Mouse (Mus musculus) frontal cortex, postnatal 10 days (tissue): Measurements from ENCODE around the gene Gm20388.

Source experiments
- DNase-seq, 2 experiments: peaks; one replicate each; pipeline ENCODE4 v3.0.0; 2022; ENCODE audit warnings: low spot score in 2 of 2, mixed read lengths in 1 of 2

Gm20388 gene

DNA sequence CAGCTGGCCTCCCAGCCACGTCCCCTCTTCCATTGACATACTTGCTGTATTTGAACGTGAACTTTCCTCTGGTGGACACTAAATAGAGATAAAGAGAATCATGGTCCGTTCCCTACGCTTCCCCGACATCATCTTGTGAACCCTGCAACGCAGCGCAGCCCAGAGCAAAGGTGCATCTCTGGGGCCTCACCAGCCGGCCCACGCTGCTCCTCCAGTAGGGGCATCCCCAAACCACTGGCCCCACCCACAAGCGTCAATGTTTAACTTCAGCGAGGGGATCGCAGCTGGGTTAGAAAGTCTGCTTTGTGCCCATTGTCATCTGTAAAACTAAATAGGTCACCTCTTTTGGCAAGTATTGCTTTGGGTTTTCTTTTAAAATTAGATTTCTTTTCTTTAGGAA lies 4433.4 kb downstream of the Gm20388 start:
- DNase-seq, result no peak

DNA sequence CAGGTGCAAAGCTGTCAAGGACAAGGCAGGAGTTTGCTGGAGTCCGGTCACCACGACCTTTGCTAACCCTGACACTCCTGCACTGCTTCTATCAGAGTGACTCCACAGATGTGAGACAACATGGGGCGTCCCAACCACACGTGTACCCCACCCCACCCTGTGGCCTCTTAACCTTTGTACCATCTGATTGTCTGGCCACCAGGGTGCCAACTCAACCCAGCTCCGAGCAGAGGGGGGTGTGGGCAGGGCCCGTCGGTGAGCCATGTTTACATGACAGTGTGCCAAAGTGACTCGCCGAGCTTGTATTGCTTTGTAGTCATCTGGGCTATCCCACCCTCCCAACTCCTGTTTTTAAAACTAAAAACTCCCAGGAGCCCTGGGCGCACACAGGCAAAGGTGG lies 4434.5 kb downstream of the Gm20388 start:
- no peak for DNase-seq

DNA sequence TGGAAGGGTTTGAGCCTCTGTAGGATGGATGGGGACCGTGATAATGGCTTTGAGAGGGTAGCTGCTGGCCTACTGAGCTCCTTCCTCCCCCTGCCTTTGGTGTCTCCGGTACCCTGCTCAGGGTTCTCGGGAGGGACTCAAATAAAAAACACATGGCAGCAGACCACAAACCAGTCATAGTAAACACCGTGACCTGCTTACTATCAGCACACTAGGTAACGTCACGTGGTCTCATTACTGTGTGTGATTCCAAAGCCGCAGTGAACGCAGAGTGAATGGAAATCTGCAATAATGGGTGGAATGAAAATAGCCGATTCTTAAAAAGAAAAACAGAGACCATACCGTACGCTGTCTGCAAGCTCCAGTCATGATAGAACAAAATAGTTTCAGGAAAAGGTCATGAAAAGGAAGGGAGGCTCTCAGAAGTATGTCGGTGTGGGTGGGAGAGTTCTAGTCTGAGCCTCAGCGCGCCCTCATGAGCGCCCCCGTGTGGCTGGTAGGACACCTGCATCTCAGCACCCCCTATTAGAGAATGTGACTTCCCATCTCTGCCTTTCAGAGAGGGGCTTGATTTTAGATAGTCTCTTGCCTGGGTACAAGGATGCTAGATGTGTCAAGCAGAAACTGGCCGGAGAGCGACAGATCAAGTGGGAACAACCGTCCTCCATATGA lies 4436.3 kb downstream of the Gm20388 start:
- DNase-seq, result peak in 1 of 2 experiments; percentile 62

DNA sequence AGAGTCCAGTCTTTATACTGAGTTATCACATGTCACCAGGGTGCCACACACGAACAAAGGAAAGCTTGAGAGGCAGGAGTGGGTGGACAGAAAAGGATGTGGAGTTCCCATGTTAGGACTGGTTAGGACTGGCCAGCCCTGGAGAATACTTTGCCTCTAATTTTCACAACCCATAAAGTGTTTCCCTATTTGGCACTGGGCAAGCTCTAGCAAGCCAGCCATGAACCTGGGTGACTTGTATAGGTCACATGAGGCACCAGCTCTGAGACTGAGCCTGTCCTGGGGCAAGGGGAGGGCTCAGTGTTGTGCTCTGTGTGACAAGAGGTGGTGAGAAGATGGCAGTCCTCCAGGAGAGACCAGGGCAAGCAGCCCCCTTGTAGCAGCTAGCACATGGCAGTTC lies 4437.4 kb downstream of the Gm20388 start:
- no peak for DNase-seq

DNA sequence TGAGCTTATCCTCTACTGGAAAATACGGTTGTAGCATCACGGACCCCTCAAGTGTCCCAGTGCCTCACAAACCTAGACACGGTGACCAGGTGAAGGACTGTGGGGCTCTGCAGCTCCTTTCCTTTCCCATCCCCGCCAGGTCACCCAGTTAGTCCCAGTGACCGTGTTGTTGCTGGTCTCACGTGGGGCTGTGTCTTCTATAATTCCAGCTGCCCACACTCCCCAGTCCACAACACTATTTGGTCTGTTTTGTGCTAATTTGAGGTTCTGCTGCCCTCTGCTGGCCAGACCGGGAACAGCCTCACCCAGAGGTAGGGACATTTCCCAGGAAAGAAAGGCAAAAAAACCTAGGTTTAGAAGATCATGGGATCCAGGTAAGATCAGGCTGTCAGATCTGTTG lies 4439.0 kb downstream of the Gm20388 start:
- DNase-seq, result peak in 1 of 2 experiments; percentile 78

DNA sequence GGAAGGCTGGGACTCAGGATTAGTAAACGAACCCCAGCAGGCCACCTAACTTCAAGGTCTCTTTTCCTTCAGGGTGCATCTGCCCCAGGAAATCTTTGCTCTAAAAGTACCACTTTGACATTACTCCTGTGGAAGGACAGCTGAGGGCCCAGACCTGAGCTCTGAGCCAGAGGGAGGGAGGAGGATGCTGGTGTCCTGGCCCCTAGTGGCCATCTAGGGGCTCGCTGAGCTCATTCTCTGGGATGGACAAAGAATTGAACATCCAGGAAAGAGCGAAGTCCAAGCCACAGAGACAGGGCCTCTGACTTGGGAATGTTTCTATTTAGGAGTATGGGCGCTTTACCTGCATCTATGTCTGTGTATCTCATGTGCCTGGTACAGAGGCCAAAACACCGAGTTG lies 4441.0 kb downstream of the Gm20388 start:
- no peak for DNase-seq

DNA sequence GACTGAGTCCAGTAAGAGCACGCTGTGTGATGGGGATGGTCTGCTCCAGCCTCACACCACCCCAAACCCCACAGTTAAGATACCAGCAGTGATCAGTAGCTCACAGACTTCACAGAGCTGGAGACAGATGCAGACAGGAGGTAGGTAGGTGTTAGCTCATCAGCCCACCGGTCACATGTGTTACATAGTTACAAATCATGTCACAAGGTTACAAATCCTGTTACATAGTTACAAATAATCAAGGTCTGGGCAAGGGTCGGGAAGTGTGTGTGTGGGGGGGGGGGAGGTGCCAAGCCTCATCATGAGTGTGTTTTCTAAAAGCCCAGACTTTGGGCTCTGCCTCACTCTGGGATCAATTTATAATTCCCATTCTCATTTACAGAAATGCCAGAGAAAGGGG lies 4450.3 kb downstream of the Gm20388 start:
- DNase-seq, result no peak

DNA sequence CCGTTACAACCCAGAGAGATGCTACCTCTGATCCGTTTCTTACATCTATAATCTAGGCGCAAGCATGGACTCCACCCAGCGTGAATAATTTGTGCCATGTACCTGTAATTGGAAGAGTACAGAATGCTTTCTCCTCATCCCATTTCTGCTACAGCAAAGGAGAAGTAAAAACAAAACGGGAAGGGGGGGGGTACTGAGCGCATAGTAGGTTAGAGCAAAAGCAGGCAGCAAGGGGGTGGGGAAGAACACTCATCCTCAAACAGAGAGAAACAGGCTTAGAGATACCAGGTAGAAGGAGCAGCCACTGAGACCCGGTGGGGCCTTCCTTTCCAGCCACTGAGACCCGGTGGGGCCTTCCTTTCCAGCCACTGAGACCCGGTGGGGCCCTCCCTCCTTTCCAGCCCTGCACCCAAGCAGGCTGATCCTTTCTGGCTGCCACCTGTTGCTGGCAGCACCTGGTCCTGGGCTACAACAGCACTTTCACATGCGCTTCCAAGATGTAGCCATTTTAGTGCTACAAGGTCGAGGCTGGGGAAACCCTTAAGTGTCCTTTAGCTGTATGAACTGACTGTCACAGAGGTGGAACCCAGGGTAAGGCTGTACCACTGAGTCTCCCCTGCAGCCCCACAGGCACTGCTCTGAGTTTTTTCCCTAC lies 4451.3 kb downstream of the Gm20388 start:
- DNase-seq, result no peak

DNA sequence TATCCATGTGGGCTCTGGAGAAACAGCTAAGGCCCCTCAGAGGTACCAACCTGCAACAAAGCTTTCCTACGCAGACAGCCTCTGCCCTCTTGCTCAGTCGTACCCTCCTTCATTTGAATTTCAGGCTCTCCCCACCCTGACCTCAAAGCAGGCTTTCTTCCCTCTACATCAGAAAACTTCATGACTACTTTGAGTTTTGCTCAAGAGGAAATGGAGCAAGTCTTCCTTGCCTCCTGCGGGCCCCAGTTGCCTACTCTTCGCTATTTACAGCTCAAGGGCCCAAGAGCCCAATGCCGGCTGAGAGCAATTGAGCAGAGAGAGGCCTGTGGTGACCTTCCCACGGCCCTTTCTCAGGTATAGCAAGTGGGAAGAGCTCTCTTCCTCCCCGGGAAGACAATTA lies 4451.9 kb downstream of the Gm20388 start:
- DNase-seq, result no peak

DNA sequence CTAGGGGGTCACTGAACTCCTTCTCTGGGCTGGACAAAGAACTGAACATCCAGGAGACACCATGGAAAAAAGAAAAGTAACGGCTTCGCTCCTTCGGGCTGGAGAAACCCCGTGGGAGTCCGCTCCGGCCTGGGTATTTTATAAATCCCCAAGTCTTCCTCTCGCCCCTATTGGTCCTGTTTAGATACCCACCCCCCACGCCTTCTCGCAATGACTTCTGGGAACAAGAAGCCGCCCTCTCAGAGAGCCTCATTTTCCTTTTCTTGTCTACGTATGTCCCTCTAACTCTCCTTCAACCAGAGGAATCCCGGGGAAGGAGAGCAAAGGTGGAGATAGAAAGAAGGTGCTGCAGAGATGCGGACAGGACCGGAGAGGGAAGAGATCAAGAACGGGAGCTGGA lies 4452.7 kb downstream of the Gm20388 start:
- no peak for DNase-seq

DNA sequence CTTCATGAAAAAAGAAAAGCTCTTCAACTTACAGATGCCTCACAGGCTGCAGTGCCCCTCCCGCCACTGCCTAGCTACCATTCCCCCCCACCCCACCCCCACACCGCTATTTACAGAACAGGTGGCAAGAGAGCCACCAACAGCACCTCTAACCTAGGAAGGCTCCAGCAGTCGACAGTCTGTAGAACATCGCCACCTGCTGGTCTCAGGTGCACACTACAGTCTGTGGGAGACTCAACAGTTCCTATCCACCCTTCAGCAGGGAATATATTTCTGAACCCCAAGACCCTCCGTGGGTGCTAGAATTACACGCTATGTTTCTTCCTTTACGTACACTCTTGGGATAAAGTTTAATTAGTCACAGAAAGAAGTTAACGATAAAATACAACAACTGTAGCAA lies 4457.6 kb downstream of the Gm20388 start:
- peak in 1 of 2 experiments; percentile 68 for DNase-seq

DNA sequence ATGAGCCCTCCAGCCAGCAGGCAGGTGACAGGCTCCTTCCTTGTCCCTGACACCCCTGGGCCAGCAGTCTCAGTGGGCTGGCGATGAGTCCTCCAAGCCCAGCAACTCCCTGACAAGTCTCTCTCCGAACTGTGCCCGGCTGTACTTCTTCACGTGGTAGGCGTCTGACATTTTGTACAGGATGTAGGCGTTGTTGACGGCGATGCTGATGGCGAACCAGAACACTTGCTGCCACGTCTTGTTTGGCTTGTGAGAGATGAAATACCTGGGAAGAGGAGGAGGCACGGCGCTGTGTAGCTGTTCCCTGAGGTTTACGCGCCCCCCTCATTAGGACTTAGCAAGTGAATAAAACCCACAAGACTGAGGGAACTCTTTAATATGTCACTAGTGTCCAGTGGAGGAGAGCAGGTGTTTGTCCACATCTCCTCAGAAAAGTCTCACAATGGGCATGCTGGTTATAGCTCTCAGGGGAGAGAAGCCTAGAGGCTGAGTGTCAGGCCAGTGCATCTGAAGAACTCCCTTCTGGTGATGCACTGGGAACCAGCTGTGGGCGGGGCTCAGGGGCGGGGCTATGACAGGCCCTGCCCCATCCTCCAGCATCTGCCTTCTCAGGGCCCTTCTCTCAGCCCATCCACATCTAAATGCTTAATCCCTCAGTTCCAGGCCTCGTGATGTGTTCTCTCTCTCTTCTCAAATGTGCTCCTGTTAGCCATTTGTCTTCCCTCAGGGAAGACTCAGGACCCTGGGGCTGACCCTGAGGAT lies 4460.0 kb downstream of the Gm20388 start:
- no peak for DNase-seq

DNA sequence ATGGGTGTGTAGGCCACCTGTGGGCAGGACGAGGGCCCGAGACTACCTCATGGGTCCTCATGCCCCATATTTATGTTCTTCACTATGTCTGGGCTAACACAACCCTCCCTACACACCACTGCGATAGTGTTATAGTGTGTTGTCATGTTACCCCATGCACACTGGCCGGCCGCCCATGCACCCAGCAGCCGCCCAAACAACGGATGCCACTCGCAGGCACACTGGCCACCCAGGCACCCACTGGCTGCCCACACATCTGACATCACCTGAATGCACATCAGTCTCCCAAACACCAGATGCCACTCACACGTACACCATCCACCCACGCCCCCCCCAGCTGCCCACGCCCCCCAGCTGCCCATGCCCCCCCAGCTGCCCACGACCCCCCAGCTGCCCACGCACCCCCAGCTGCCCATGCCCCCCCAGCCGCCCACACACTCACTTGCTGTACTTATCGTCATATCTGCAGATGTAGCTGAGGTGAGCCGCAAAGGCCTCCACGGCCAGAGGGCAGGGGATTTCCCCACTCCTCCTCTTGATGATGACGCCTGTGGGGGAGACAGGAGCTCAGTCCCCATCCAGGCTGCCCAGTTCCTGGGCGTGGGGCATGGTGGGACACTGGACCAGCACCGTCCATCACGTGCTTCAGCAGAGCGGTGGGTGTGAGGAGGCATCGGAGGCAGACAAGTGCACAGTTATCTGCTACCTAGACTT lies 4460.9 kb downstream of the Gm20388 start:
- no peak for DNase-seq

DNA sequence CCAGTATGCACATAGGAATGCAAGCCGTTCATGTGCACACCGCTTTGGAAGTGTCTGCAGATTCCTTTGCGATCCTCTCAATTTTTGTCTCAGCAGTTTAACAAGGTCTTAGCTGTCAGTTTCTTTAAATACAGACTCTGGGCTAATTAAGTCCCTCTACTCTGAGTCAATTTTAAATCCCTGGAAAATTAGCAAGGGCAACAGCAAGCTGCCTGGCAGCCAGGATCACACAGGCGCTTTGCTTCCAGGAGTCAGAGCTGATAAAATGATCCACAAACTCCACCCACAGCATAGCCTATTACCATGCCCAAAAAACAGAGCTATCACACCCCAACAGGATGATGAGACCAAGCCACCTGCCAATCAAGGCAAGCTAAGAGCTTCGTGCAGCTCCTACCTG lies 4463.1 kb downstream of the Gm20388 start:
- no peak for DNase-seq

DNA sequence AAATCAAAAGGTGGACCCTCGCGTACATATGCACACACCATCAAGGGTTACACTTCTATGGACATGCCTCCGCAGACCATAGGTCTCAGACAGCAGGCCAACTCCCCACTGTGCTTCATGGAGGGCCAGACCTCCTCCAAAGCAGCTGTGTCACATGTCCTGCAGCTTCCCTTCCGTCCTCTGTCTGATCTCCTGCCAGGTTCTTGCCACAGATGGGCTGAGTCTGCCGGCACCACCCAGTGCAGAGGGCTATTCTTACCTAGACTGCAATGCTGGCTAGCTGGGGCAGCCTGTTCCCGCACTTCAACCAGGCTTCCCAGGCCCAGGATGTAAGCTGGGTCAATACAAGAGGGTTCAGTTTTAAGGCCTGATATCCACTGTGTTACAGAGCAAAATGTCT lies 4464.5 kb downstream of the Gm20388 start:
- no peak for DNase-seq

DNA sequence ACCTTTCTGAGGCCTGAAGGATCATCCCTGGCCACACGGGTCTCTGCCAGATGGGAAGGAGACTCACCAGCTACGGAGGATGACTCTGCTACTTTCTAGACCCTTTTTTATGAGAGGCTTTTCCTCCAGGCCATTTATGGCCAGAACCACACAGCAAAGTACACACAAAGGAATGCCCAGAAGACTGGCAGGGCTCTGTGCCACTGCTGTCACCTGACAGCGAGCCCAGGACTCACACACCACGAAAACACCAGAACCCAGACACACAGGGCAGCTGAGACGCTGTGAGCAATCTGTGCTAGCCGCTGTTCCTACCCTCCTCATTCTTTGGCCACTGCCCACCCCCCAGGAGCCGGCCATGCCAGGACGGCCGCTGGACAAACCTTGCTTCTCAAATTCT lies 4465.1 kb downstream of the Gm20388 start:
- no peak for DNase-seq

DNA sequence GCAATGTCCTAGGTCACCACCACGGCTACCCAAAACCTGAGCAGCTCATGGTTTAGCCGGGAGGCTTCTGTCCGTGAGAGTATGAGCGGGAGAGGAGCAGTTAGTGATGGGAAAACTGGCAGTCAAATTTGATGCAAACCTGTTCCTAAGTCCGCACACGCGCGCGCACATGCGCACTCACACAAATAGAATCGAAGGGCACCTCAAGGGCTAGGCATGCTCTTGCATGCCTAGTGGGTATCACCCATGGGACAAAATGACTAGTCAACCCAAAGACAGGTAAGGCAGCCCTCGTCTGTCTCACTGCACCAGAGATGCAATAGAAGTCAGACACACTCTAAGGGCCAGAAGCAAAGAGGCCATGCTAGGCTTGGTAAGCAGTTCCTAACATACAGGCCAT lies 4465.8 kb downstream of the Gm20388 start:
- no peak for DNase-seq

DNA sequence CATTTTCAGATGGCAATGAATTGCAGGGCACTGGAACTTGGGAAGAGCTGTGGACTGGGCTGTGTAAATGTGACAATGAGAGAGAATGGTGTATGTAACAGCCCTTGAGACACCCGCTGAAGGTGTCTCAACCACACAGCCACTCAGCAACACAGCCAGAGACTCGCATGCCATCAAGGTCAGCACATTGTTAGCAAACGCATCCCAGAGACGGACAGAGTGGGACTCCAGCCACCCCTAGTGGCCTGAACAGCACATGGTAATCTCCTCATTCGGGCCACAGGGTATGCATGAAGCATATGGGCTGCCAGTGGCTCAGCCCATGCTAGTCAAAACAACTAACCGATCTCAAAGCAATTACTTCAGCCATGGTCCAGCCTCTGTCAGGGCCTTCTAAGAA lies 4468.6 kb downstream of the Gm20388 start:
- no peak for DNase-seq

DNA sequence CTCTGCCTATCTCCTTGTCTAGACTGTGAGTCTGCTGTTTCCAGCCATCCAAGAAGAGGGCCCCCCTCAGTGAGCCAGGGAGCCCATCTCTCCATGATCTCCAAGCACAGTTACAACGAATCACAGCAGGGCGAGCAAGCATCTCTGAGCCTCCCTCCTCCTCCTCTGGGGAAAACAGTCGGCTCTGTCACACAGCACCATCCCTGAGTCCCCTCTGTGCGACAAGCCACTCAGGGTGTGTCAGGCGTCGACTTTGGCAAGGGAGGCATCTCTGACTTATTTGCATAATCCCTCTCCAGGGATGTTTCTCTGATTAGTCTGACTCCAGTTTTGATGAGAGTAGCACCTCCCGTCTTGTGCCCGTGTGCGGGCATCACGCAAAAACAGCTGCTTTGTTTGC lies 4471.6 kb downstream of the Gm20388 start:
- no peak for DNase-seq

DNA sequence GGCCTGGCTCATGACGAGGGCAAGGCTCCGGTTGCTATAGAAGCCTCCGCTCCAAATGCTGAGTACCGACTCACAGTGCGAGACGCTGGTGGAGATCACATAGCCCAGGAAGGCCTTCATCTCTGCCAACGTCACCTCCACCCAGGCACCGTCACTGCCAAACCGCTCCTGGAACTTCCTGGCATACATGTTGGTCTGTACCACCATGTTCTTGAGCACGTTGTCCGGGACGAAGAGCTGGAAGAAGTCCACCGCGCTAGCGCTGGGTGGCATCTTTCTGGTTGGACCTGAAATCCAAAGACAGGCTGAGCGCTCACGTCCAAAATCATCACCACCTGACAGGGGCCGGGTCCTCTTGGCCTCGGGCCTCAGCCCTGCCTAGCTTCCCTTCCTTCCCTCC lies 4473.7 kb downstream of the Gm20388 start:
- no peak for DNase-seq

DNA sequence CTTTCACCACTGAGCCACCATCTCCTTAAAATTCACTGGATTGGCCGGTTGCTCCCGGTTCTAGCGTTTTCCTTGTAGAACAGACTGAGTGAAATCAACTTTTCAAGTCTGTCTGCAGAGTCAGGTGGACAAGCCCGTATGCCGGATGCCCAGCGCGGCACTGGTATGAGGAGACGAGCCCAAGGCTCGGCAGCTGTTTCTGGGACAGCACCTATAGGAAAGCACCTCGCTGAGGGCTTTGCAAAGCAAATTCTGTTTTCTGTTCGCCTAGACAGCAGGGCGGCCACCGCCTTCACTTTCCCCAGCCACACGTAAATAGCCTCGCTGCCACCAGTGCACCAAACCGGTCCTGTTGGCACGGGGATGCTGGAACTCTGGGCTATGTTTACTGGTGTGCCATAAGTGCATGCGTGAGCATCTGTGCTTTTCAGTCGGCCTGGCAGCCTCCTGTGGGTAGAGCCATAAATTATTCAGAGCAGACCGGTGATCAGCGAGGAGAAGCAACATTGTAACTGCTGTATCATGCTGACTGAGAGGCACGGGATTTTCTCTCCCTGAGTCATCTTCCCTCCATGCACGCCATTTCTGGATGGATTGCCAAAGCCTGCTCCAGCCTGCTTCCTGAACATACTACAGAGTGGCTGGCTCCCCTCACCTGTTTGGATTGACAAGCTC lies 4475.7 kb downstream of the Gm20388 start:
- DNase-seq, result no peak

DNA sequence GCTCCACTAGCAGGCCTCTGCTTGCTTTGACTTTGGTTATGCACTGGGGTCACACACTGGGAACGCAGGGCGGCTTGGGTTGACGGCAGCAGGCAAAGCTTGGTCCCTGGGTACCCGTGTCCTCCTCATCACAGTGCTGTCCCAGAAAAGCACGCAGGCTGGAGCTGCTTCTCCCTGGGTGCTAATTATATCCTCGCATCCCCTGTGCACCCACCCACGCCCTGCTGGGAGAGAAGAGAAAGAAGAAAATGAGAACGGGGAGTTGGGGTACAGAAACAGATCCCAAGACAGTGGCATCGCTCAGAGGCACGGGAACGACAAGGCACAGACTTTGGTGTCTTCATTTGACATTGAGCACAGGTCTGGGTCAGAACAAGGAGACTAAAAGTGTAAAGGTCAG lies 4478.9 kb downstream of the Gm20388 start:
- peak; percentile 62 to 78 for DNase-seq
